Mouse (Mus musculus) brain, embryonic 14.5 days (tissue): Measurements from ENCODE around the gene Pcyt2.

Experiments
- CTCF ChIP-seq: fragments of 200-500 bp; IDR thresholded peaks from 2 replicates; pipeline ENCODE4 v1.5.1; 2012; ENCODE audit warnings: inconsistent platforms, mild to moderate bottlenecking, moderate library complexity, borderline replicate concordance; ENCODE audit not compliant: insufficient read depth, insufficient read length; ENCODE audit errors: extremely low read depth
- POLR2A ChIP-seq: fragments of 200-500 bp; IDR thresholded peaks from 2 replicates; pipeline ENCODE4 v1.6.1; 2012; ENCODE audit warnings: mild to moderate bottlenecking, inconsistent platforms, borderline replicate concordance; ENCODE audit not compliant: poor library complexity, insufficient read depth, insufficient read length, severe bottlenecking; ENCODE audit errors: extremely low read depth

GRCm38 (mm10) chr11:120603545-120603944 lies 14.2 kb downstream of the Pcyt2 start:
- TF ChIP-seq POLR2A (no peak), CTCF (no peak)
